Mouse (Mus musculus): ENCODE measurements around the gene Cd160. TPM values are rescaled to one million over a fixed set of nuclear protein-coding genes. Genes with fewer than 3 reads are reported as not detected.

Cd160 gene
- polyA plus RNA-seq, 1 experiment: 0.53 TPM

GRCm38 (mm10) chr3:96757691-96758090, 71.5 kb downstream of the Cd160 start:
- no peak for DNase-seq (ENCODE audit: low read depth)

DNA sequence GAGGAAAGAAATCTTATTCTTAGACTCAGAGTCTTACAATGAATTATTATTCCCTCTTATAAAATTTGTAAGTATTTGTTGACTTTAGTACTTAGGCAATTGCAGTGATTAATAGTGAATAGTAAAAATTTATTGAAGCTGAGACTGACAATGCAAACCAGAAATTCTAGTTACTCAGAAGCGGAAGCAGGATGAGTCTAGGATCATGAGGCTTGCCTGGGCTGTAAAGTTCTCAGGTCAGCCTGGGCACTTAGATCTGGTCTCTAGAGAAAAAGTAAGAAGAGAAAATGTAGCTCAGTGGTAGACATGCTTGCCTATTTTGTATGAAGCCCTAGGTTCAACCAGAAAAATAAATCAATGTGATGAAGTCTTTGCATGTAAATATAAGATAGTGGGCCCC, 73.2 kb downstream of the Cd160 start:
- no peak for DNase-seq (ENCODE audit: low read depth)

Other genes with a start within 250 kb of the Cd160 start
- 12.6 and 13.7 TPM in 2 replicates for gene Polr3gl, start 235.2 kb downstream of the Cd160 start, polyA plus RNA-seq (2012; rRNA removed)
- 0.34 and 0.37 TPM in 2 replicates for gene Ankrd34a, start 232.7 kb downstream of the Cd160 start, polyA plus RNA-seq (2012; rRNA removed)
- 20.6 and 21.5 TPM in 2 replicates for gene Lix1l, start 228.2 kb downstream of the Cd160 start, polyA plus RNA-seq (2012; rRNA removed)
- 6.5 and 12.6 TPM in 2 replicates for gene Rbm8a, start 199.4 kb downstream of the Cd160 start, polyA plus RNA-seq (2012; rRNA removed)
- 55.1 and 57.9 TPM in 2 replicates for gene Pex11b, start 194.0 kb downstream of the Cd160 start, polyA plus RNA-seq (2012; rRNA removed)
- gene Gm42957, start 193.9 kb downstream of the Cd160 start, polyA plus RNA-seq (2012; rRNA removed): 0.09 and 0.10 TPM in 2 replicates
- gene Itga10, start 183.8 kb downstream of the Cd160 start, polyA plus RNA-seq (2012; rRNA removed): 2.1 and 2.5 TPM in 2 replicates
- 1.8 and 2.2 TPM in 2 replicates for gene Ankrd35, start 159.2 kb downstream of the Cd160 start, polyA plus RNA-seq (2012; rRNA removed)
- gene Pias3, start 133.0 kb downstream of the Cd160 start, polyA plus RNA-seq (2012; rRNA removed): 23.4 and 29.1 TPM in 2 replicates
- gene Nudt17, start 120.8 kb downstream of the Cd160 start, polyA plus RNA-seq (2012; rRNA removed): 0.72 and 1.3 TPM in 2 replicates
- 28.4 and 29.9 TPM in 2 replicates for gene Polr3c, start 101.7 kb downstream of the Cd160 start, polyA plus RNA-seq (2012; rRNA removed)
- gene Rnf115, start 101.7 kb downstream of the Cd160 start, polyA plus RNA-seq (2012; rRNA removed): 21.4 and 26.2 TPM in 2 replicates
- 49.3 and 91.8 TPM in 2 replicates for gene Pdzk1, start 67 bp downstream of the Cd160 start, polyA plus RNA-seq (2012; rRNA removed)
- gene Gja5, start 75.3 kb upstream of the Cd160 start, polyA plus RNA-seq (2012; rRNA removed): 8.9 and 15.8 TPM in 2 replicates
- 31.9 and 32.8 TPM in 2 replicates for gene Gpr89, start 76.0 kb upstream of the Cd160 start, polyA plus RNA-seq (2012; rRNA removed)
- gene Gja8, start 96.7 kb upstream of the Cd160 start, polyA plus RNA-seq (2012; rRNA removed): 0.01 TPM in 1 of 2 replicates, not detected in the other